Comparison of ENCODE assay signal across 8 mouse cellular contexts in genomic region chr12:99965203-99966115, GRCm38 (mm10). TPM values are rescaled to one million over a fixed set of nuclear protein-coding genes. Genes with fewer than 3 reads are reported as not detected.
A peak's percentile ranks its signal among the peaks of the same experiment; 100 is the strongest.
DNase-seq lines count a peak whose midpoint lies in the region; ATAC-seq and TF ChIP-seq lines count a peak whose summit lies in the region.

No protein-coding gene starts in this region.

- TF ChIP-seq CTCF in left cerebral cortex, adult 2 months (IDR thresholded peaks at IDR 0.05) = no peak

- H3K4me2 ChIP-seq in forebrain, embryonic 12.5 days = peak overlapping the region; percentile 97
- peak overlapping the region; percentile 96 for H3K4me2 ChIP-seq in limb, embryonic 13.5 days (replicated peaks)
- H3K4me2 ChIP-seq in midbrain, embryonic 14.5 days (ENCODE audit: low read length) = peak overlapping the region; percentile 95

- peak; percentile 45 to 49 for DNase-seq in left cerebral cortex, adult 2 months (ENCODE audit: extremely low spot score in 1 of 2, low spot score in 2 of 2)
- no peak for DNase-seq in left cerebral cortex, adult 11 months (ENCODE audit: low spot score)
- peak; percentile 51 for DNase-seq in adrenal gland, postnatal 14 days
- DNase-seq in hindbrain, embryonic 10.5 days (ENCODE audit: low spot score) = peak; percentile 56
- DNase-seq in midbrain, embryonic 14.5 days = peak; percentile 68
- DNase-seq in testis, postnatal 10 days (ENCODE audit: low spot score) = peak; percentile 67

- no peaks in the 10 kb centered on the region for H3K9me3 ChIP-seq in forebrain, embryonic 12.5 days
- no peaks in the 10 kb centered on the region for H3K9me3 ChIP-seq in hindbrain, embryonic 10.5 days
- H3K9me3 ChIP-seq in limb, embryonic 13.5 days = no peaks in the 10 kb centered on the region
- no peaks in the 10 kb centered on the region for H3K9me3 ChIP-seq in midbrain, embryonic 14.5 days (ENCODE audit: control insufficient read depth, low read length)

- no peaks in the 10 kb centered on the region for H3K36me3 ChIP-seq in forebrain, embryonic 12.5 days (replicated peaks)
- H3K36me3 ChIP-seq in hindbrain, embryonic 10.5 days = no peaks in the 10 kb centered on the region
- H3K36me3 ChIP-seq in limb, embryonic 13.5 days = no peaks in the 10 kb centered on the region
- no peaks in the 10 kb centered on the region for H3K36me3 ChIP-seq in midbrain, embryonic 14.5 days (ENCODE audit: control insufficient read depth, insufficient read depth, low read length)

- intact Hi-C loops in left cerebral cortex, adult 2 months (cut with DNase I) = loop anchor here (2.0 to 10.0 kb wide), 3 partner anchors 63 to 881 kb away; no protein-coding TSS in a partner anchor

- peak overlapping the region; percentile 60 for H3K27ac ChIP-seq in left cerebral cortex, adult 2 months
- no peak overlapping the region for H3K27ac ChIP-seq in forebrain, embryonic 12.5 days
- H3K27ac ChIP-seq in hindbrain, embryonic 10.5 days = peak overlapping the region; percentile 50
- H3K27ac ChIP-seq in limb, embryonic 13.5 days = no peak overlapping the region
- H3K27ac ChIP-seq in midbrain, embryonic 14.5 days (replicated peaks; ENCODE audit: low read depth, low read length) = no peak overlapping the region

- H3K4me3 ChIP-seq in left cerebral cortex, adult 2 months = peak overlapping the region; percentile 73
- peak overlapping the region; percentile 56 for H3K4me3 ChIP-seq in forebrain, embryonic 12.5 days (replicated peaks)
- peak overlapping the region; percentile 57 for H3K4me3 ChIP-seq in hindbrain, embryonic 10.5 days
- H3K4me3 ChIP-seq in limb, embryonic 13.5 days = peak overlapping the region; percentile 54
- H3K4me3 ChIP-seq in midbrain, embryonic 14.5 days (replicated peaks; ENCODE audit: low read depth, low read length) = peak overlapping the region; percentile 52

- H3K9ac ChIP-seq in forebrain, embryonic 12.5 days = peak overlapping the region; percentile 31
- H3K9ac ChIP-seq in limb, embryonic 13.5 days = peak overlapping the region; percentile 59
- H3K9ac ChIP-seq in midbrain, embryonic 14.5 days (replicated peaks; ENCODE audit: low read length) = peak overlapping the region; percentile 54

- ATAC-seq in forebrain, embryonic 12.5 days (ENCODE audit: low FRiP score) = peak; percentile 37; the same call in 1 of the 2 replicates
- no peak; the same call in 1 of the 2 replicates for ATAC-seq in limb, embryonic 13.5 days (ENCODE audit: low FRiP score, low read depth)
- peak; percentile 31; the same call in 1 of the 2 replicates for ATAC-seq in midbrain, embryonic 14.5 days (ENCODE audit: low FRiP score, low TSS enrichment)

- WGBS in forebrain, embryonic 12.5 days = under 1% methylated on average over 72 of the region's 77 CpGs
- WGBS in hindbrain, embryonic 10.5 days = under 1% methylated on average over 77 of the region's 77 CpGs
- 1% methylated on average over 77 of the region's 77 CpGs for WGBS in limb, embryonic 13.5 days
- WGBS in midbrain, embryonic 14.5 days = under 1% methylated on average over 77 of the region's 77 CpGs

- peaks cover 78% of the 10 kb centered on the region for H3K27me3 ChIP-seq in forebrain, embryonic 12.5 days
- H3K27me3 ChIP-seq in hindbrain, embryonic 10.5 days (ENCODE audit: insufficient read depth, poor library complexity, severe bottlenecking) = peaks cover 80% of the 10 kb centered on the region
- peaks cover 86% of the 10 kb centered on the region for H3K27me3 ChIP-seq in limb, embryonic 13.5 days
- H3K27me3 ChIP-seq in midbrain, embryonic 14.5 days (ENCODE audit: control insufficient read depth, insufficient read depth, low read length) = peaks cover 60% of the 10 kb centered on the region

- peaks cover 33% of the 10 kb centered on the region for H3K4me1 ChIP-seq in forebrain, embryonic 12.5 days
- H3K4me1 ChIP-seq in hindbrain, embryonic 10.5 days (replicated peaks) = peaks cover 31% of the 10 kb centered on the region
- peaks cover 32% of the 10 kb centered on the region for H3K4me1 ChIP-seq in limb, embryonic 13.5 days
- peaks cover 17% of the 10 kb centered on the region for H3K4me1 ChIP-seq in midbrain, embryonic 14.5 days (ENCODE audit: control insufficient read depth, insufficient read depth, low read length)

RNA-seq across cellular contexts. Expression of gene Kcnk13, which starts 1.2 kb away (rescaled TPM):
- total RNA-seq in left cerebral cortex, adult 2 months (2021) = 10 to 100 TPM in 1 of 2 experiments, 1 to 10 TPM in 1; 6.8 to 10.4 TPM
- 1.0 TPM in 2 replicates for total RNA-seq in adrenal gland, postnatal 14 days (2021)
- polyA plus RNA-seq in forebrain, embryonic 12.5 days (2016; fragmentation: Nextera tagmentation; extraction: Ambion mirVana) = 0.31 and 0.42 TPM in 2 replicates
- polyA plus RNA-seq in hindbrain, embryonic 10.5 days (2016; fragmentation: Nextera tagmentation; extraction: Ambion mirVana) = 0.06 and 0.13 TPM in 2 replicates
- 2.4 and 2.7 TPM in 2 replicates for polyA plus RNA-seq in limb, embryonic 13.5 days (2015; fragmentation: Nextera tagmentation; extraction: Ambion mirVana)
- 0.24 and 0.79 TPM in 2 replicates for polyA plus RNA-seq in midbrain, embryonic 14.5 days (2014; fragmentation: Nextera tagmentation; extraction: Ambion mirVana)

Comparison
In these comparisons a context has a peak if more than half of its experiments do, and no peak if none do; other contexts are left out.
1. H3K27ac ChIP-seq: peak in left cerebral cortex, adult 2 months (single experiment) and hindbrain, embryonic 10.5 days (single experiment); none in forebrain, embryonic 12.5 days (single experiment), limb, embryonic 13.5 days (single experiment) and midbrain, embryonic 14.5 days (single experiment).
2. Peak in every context shown above with its lines, with median percentiles within 50 percentile points of each other: H3K4me3 ChIP-seq, H3K4me2 ChIP-seq and H3K9ac ChIP-seq.